Mouse (Mus musculus) heart, adult 9 months (tissue): ENCODE data around the gene Arhgap18.
A peak's percentile ranks its signal among the peaks of the same experiment; 100 is the strongest.

Experiments
- DNase-seq, 2 experiments: peaks; one replicate each; pipeline ENCODE4 v3.0.0; 2022; ENCODE audit warnings: low spot score in 2 of 2

Arhgap18 gene

DNA sequence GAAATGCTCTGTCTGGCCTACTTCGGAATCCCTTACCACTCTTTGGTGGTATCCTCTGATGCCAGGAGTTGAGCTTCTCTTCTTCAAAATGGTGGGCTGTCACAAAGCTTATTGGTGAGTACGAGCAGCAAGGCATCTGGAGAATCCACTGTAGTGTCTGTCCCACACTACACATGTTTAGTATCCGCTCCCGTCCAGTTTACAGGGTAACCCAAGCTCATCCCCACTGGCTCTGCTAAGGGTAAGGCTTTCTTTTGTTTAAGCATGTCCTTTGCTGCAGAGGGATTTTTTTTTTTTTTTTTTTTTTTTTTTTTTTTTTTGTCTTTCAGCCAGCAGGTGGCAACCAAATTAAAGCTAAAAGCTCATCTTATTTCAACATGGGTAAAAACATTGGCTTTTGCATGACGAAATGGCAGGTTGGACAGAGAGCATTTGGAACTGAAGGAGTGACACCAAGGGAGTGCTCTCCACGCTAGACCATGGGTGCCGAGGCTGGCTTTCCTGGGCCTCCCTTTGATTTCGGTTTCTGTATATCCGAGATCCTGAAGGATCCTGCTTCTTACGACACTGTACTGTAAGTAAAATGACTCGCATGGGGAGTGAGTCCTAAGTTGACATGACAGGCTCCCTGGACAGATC is at the start of gene Arhgap18:
Gene Arhgap18, plus strand, starts transcription at position 493 of the 639 bp plus-strand sequence.
- no peak for DNase-seq

DNA sequence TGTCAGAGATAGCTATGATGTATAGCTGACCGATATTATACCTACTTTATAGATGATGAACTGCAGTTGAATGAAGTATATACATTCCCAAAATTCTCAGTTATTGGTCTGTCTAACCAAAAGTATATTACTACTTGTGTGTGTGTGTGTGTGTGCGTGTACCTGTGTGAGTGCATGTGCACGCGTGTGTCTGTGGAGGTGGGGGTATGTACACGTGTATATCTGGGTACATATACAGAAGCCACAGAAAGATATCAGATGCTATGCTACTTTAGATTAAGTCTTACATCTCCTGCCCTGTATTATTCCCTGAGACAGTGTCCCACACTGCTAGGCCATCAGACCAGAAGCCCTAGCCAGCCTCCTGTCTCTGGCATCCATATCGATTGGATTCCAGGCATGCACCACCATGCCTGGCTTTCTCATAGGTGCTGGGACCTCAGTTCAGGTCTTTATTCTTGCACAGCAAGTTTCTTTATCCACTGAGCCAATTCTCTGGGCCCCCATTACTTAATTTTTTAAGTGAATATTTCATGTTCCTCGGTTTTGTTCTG is 42.7 kb upstream of the Arhgap18 start:
- DNase-seq, result no peak

DNA sequence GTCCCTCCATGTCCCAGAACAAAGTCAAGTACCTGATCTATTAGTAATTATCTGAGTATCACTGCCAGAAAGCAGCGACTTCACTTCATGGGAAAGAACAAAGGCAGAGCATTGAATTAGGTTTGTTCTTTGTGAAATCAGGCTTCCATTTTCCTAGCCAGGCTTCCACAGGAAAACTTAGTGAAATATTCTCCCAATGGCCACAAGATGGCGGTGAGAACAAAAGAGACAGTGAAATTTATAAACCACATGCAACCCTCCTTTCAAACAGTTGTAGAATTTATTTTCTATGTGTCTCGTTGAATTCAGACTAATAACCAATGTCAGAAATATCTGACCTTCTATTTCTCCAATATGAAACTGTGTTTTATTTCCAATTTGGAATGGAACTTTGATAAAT is 42.2 kb upstream of the Arhgap18 start:
- peak; percentile 14 to 42 for DNase-seq

DNA sequence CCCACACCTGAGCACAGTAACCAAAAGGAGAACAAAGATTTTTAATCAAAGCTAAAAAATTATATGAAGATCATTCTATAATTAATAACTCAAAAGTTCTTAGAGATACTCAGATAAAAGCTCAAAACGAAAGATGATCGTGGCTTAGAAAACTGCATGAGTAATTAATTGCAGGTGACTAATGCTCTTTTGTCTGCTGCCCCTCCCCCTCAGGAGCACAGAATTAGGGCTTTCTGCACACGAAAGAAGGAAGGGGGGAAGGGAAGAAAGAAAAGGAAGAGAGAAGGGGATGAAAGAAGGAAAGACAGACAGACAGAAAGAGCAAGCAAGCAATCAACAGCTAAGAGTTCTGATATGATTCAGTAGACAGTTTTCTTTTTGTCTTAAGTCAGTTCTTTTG is 39.2 kb upstream of the Arhgap18 start:
- DNase-seq, result no peak

DNA sequence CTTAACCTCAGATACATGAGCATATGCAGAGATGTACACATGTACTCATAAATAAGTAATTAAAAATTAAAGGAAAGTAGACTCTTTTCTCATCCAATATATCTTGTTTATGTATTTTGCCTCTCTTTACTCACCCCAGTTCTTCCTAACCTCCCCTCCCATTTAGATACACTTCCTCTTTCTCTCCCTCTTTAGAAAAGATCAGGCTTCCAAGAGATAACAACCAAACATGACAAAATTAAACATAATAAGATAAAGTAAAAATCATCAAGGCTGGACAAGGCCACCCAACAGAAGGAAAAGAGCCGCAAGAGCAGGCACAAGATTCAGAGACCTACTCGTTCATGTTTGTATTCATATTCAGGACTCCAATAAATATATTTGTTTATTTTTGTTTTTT is 28.5 kb upstream of the Arhgap18 start:
- DNase-seq, result no peak

DNA sequence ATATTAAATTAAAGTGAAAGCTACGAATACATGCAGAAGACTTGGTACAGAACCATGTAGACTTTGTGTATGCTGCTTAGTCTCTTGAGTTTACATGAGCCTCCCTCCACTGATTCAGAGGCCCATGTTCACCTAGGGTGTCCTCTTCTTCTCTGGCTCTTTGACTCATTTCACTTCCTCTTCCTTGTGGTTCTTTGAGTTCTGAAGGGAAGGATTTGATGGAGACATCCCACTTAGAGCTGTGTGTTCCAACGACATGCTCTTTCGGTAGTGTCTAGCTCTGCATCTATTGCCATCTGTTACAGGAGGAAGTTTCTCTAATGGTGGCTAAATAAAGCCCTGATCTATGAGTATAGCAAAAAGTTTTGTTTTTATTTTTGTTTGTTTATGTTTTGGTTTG is 28.0 kb upstream of the Arhgap18 start:
- DNase-seq, result no peak

DNA sequence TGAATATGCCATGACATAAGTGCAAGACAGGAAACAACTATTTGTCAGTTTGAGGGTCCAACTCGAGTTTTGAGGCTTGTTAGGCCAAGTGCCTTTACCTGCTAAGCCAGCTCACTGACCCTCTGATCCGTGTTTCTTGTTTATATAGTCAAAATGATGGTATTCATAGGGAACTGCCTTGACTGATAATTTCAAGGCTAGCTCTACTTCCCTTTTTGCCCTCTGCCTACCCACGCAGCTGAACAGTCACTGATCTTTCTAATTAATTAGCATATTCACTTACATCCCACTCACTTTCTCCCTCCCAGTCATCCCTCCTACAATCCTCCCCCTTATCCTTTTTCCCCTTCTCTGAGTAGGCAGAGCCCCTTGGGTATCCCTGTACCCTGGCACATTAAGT is 2.4 kb upstream of the Arhgap18 start:
- DNase-seq, result no peak

DNA sequence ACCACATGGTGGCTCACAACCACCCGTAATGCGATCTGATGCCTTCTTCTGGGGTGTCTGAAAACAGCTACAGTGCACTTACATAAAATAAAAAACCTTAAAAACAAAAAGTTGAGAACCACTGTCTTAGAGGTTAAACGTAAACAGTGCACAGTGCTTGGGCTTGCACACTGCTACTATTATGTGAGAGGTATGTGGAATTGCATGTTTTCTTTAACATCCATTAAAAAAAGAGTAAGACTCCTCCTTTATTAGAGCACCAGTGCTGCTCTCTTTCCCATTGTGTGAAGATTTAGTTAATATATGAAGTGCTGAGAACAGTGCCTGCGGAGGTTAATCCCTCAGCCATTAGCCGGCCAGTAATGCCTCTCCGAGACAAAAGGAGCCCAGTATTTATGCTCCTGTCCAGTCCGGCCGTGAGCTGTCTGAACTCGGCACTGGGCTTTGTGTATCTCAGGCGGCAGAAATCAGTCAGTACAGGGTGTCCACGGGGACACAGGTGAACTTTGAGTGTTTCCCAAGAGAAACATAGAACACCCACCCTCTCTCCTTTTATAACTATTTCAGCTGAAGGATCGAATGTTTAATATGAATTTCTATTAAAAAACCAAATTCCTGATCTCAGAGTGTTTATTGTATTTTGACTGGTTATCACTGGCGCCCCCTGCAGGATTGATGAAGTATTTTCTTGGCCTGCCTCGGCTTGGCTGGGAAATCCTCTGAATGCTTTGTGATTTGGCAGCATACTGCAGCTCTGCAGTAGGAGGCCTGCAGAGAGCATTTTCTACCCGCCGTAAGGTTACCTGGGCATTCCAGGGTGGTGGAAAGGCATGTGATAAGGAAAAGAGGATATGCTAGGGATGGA is 925 bp upstream of the Arhgap18 start:
- DNase-seq, result peak; percentile 34 to 44

DNA sequence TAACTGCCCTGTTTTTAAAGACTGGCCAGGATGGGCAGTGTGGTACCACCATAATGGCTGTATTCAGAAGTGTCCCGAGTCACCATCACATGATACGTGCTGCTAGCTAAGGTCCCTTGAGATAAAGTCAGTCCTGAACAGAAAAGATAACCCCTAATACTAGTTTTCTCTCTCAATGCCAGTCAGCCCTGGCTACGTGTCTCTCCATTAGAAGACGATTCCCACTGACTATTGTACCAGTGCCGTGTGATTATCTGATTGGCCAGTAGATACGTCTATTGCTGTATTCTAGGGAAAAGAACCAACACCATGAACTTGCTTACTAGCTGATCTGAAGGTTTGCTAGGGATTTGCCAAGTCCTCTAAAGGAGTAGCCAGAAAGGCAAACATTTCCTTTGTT is 785 bp downstream of the Arhgap18 start:
- no peak for DNase-seq

DNA sequence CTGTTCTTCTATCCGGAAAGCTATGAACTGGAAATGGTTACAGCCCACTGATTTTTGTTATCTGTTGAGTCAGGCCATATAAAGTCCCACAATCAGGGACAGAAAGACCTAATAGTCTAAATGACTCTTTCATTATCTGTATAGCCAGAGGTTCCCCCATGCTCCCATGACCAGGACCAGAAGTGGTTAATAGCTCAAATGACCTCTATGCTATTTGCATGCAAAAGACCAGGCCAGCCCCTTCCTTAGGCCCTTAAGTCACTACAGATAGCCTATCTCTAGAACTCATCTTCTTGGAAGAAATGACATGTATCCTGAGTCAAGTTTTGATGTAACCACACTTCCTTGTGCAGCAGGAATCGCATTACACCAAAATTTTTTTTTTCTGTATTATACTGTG is 4.0 kb downstream of the Arhgap18 start:
- DNase-seq, result no peak

DNA sequence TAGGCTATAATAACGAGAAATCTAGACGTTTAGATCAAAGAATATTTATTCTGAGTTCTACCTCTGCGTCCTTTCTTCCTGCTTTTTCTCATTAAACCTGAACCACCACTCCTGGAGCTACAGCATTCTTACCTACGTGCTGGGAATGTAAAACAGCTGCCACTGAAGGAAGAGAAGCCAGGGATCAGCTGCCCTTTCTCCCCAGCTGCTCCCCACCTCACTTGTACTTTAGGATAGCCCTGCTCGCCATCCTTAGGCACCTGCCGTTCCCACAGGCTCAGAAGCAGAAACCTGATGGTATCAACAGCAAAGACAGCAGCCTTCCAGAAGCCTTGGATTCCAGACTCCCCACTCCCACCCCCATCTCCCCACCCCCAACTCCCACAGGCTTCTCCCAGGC is 6.2 kb downstream of the Arhgap18 start:
- DNase-seq, result no peak

DNA sequence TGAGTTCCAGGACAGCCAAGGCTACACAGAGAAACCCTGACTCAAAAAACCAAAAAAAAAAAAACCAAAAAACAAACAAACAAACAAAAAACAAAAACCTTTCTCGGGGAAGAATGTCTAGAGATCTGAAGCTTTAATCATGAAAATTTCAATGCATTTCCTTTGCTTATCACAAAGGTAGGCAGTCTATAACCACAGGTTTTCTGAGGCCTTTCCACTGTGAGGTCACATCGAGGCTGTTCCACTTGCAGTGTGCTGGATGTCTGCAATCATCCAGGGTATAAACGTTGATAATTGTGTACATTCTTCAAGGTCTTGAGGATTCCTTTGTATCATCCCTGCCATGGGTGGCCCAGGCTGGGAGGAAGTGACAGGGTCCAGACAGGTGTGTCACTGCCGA is 7.9 kb downstream of the Arhgap18 start:
- no peak for DNase-seq

DNA sequence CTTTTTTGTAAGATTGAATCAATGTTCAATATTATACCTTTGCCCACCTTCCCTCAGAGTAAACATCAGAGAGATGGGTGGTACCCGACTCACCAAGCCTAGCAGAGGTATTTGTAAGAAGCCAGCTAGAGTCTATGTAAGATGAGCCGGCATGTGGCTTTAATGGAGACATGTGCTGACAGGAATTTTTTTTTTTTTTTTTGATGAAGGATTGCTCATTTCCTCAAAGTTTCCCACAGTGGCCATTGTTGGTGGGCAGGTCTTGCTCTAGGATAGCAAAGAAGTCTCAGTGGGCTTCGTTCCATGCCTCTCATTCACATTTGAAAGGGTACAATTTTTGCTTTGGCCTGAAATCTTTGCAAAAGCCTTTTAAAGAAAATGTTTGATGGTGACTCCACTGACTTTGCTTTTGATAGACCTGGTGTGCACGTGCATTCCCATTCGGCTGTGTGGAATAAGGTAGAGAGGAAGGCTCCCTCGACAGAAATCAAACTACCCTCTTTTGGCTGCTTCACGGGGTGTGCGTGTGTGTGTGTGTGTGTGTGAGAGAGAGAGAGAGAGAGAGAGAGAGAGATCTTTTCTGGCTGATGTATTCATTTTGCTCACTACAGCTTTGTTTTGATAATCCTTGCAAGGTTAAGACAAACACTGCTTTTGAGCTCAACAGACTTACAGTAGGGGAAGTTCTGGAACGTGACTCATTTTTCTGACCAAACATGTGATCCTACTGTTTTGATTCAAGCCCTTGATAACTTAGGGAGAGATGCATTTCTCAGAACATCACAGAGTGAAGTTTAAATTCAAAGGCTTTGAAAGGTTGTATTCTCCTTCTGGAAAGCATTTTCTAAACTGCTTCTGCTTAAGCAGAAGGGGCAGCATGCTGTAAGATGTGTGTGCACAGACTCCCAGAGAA is 9.0 kb downstream of the Arhgap18 start:
- no peak for DNase-seq

DNA sequence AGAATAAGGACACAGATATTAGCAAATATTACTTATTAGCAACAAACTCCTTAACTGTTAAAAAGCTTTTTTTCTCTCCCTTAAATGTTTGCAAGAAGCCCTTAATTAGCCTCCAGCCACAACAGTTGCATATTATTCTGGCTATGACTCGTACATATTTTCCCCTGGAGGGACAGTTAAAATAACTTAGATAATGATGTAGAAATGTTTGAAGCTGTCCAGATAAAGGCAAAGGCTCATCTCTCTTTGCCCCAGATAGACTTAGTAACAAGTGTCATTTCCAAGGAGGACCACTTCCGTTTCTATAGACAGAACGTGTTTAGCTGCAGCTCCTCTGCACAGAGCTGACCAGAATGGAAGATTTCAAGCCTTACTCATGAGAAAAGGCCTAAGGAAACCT is 14.0 kb downstream of the Arhgap18 start:
- DNase-seq, result no peak

DNA sequence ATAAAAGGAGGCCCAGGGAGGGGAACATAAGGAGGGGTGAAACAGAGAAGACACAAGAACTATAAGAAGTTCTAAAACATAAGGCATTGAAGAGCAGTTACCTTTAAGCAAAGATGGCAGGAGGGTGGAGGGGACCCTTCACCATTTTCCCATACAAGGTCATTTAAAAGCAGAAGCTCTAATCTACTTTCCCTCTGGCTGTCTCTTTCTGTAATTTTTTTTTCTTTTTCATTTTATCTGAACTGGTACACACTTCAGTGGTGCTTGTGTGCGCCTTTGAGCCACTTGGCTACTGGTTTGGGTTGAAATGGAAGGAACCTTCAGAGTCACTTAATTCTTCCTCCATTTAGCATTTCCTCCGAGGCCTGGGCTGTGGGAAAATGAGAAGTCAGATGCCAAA is 15.7 kb downstream of the Arhgap18 start:
- DNase-seq, result no peak

DNA sequence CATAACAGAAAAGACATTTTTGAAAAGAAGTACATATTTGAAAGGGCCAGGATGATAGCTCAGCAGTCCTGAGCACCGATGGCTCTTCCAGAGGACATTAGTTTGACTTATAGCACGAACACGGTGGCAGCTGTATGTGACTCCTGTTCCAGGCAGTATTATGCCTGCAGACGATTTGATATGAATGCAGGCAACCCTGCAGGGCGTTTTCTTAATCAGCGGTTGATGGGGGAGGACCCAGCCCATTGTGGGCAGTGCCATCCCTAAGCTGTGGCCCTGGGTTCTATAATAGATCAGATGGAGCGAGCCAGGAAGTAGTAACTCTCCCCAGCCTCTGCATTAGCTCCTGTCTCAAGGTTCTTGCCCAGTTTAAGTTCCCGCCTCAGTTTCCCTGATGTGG is 16.8 kb downstream of the Arhgap18 start:
- no peak for DNase-seq

DNA sequence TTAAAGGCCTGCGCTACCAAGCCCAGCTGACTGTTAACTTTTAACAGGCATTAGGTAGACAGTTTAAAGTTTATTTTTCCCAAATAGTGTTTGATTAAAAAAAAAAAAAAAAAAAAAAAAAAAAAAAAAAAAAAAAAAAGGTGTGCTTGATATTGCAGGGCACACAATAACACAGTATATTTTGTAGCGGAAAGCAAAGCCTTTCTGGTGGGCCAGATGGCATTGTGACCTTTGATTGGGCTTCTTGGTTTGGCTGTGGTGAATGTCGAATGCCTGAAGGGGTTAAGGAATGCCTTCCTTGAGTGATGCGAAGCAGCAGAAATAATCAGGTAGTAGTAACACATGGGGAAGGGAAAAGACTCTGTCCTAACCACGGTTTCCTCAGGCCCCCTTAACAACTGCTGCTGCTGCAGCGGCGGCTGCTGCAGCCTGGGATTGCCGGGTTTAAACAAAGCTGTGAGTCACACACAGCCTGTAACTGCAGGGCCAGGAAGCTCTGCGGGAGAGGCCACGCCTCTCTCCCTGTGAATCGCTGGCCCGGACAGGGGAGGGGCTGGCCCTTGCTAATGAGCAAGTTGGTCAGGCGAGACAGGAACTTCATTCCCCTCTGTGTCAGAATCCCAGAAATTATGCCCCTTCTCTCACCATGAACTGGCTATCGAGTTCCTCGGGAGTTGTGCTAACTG is 18.9 kb downstream of the Arhgap18 start:
- peak; percentile 86 to 91 for DNase-seq

DNA sequence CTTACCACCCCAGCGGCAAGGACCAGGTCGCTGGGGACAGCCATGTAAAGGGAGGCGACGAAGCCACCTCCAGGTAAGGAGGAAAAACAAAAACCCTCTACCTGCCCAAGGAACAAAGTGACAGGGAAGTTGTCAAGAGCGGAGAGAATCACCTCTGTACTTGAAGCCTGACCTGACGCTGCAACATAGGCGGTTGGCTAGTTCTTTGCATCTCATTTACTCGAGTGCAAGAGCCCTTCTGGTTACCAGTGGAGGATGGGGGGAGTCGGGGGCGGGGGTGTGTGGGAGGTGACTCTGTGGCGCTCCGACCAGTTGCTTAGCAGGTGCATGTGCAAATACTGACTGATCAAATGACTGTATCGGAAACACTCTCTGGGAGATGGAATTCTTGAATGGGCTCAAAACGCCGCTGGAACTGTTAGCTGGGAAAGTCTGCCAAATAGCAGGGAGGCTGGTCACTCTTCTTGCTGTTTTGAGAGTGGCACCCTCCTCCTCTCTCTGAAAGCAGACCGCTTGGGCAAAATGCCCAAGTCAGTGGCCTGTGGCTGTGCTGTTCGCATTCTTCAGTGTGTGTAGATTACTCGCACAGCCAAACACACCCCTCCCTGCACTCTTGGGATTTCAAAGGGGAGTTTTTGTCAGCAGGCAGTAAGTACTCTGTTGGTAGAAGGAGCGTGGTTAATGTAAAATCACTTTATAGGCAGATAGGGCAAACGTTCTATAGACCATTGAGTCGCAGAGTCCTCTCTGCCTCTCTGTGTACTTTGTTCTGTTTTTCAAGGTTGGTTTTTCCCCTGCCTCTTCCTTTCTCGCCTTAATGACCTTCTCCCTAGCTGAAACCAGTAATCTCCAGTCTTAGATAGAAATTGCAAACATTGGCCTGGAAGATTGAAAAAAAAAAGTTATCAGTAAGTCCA is 19.7 kb downstream of the Arhgap18 start:
- peak; percentile 79 to 81 for DNase-seq

DNA sequence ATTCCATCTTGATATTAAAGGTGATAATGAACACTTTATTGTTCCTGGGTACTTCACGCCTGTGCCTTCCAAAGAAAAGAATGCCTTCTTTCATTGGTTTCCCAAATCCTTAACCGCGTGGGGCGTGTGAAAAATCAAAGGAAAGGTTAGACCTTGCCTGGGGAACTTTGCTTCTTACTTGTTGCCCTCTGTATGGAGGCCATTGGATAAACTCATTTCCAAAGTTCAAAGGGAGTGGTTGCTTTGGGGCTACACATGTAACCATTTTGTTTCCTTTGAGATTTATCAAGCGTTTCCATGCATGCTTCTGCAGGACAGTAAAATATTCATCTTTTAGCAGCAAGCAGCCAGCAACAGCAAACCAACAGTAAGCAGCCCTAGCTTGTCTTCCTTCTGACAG is 20.3 kb downstream of the Arhgap18 start:
- DNase-seq, result no peak

DNA sequence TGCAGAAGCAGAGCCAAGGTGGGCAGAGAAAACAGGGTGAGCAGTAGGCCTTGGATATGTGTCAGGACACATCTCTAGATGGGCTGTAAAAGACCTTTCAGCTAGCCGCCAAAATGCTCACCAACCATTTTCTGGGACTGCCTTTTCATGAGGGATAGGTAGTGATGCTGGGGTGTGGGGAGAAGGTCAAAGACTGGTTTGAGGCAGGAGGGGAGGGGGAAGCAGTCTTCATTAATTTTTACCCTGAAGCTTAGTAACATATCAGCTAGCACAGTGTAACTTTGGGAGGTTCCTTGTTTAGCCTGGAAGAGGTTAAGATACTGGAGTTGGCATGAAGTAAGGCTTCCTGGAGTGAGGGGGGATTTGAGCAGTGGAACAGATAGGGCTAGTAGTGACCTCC is 21.0 kb downstream of the Arhgap18 start:
- no peak for DNase-seq
